Mouse (Mus musculus) cortical plate, adult 2 months (tissue): ENCODE measurements around the gene Six2.

Experiments used
- CTCF ChIP-seq: fragments of 200-500 bp; IDR thresholded peaks from 2 replicates; pipeline ENCODE4 v1.5.1; 2011; ENCODE audit warnings: mild to moderate bottlenecking, control low read depth, low read length; ENCODE audit not compliant: insufficient read depth; ENCODE audit errors: extremely low read depth
- POLR2A ChIP-seq: fragments of 200-500 bp; IDR thresholded peaks from 2 replicates; pipeline ENCODE4 v1.6.1; 2011; ENCODE audit warnings: mild to moderate bottlenecking, low read length, control low read depth; ENCODE audit not compliant: insufficient read depth; ENCODE audit errors: extremely low read depth

DNA sequence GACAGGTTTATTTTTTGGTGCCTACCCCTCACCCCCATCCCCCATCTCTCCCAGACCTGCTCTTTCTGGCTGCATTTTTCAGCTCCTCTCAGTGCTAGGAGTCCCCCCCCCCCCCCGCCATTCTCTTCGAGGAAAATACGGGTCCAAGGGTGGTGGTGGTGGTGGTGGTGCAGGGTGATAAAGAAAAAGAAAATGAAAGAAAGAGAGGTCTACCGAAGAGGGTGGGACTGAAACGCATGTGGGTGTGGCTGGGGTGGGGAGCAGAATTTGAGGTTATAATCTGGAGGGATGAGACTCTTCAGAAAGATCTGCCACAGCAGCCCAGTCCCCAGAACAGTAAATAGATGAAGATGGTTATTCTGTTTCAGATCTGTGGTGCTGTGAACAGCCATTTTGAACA is 43.3 kb upstream of the Six2 start:
- TF ChIP-seq CTCF (no peak), POLR2A (no peak)
